Mouse (Mus musculus) embryonic facial prominence, embryonic 11.5 days (tissue): Measurements from ENCODE around the gene Gpr176. TPM values are rescaled to one million over a fixed set of nuclear protein-coding genes. Genes with fewer than 3 reads are reported as not detected.

Source experiments
- ATAC-seq: fragments of 200-750 bp; cut with Nextera tagmentation; replicated peaks from 2 replicates; pipeline ENCODE4 v1.8.0; 2017; ENCODE audit warnings: low read depth; ENCODE audit not compliant: insufficient number of reproducible peaks, low FRiP score, low TSS enrichment
- DNase-seq: peaks from one replicate; pipeline ENCODE4 v3.0.0-alpha.2; 2015; ENCODE audit warnings: low spot score
- H3K27ac ChIP-seq: fragments of 300-500 bp; sonication (generic); replicated peaks from 2 replicates; pipeline ENCODE4 v1.5.1; 2014; ENCODE audit warnings: mild to moderate bottlenecking, low read depth, low read length, control low read depth
- H3K27me3 ChIP-seq: fragments of 300-500 bp; sonication (generic); 2 replicates; pipeline ENCODE4 v1.6.1; 2014; ENCODE audit warnings: mild to moderate bottlenecking, low read length, moderate library complexity, mixed read lengths; ENCODE audit not compliant: control insufficient read depth, insufficient read depth
- H3K36me3 ChIP-seq: fragments of 300-500 bp; sonication (generic); replicated peaks from 2 replicates; pipeline ENCODE4 v1.6.1; 2014; ENCODE audit warnings: low read depth, mild to moderate bottlenecking, low read length, moderate library complexity, mixed read lengths; ENCODE audit not compliant: control insufficient read depth, insufficient read depth
- H3K4me1 ChIP-seq: fragments of 300-500 bp; sonication (generic); 2 replicates; pipeline ENCODE4 v1.6.1; 2014; ENCODE audit warnings: low read length, mixed read lengths; ENCODE audit not compliant: control insufficient read depth, insufficient read depth
- H3K4me2 ChIP-seq: fragments of 300-500 bp; sonication (generic); 2 replicates; pipeline ENCODE4 v1.6.1; 2014; ENCODE audit warnings: low read depth, mild to moderate bottlenecking, control low read depth, low read length, moderate library complexity
- H3K4me3 ChIP-seq: fragments of 300-500 bp; sonication (generic); 2 replicates; pipeline ENCODE4 v1.5.1; 2014; ENCODE audit warnings: low read depth, low read length, control low read depth
- H3K9ac ChIP-seq: fragments of 300-500 bp; sonication (generic); replicated peaks from 2 replicates; pipeline ENCODE4 v1.6.1; 2014; ENCODE audit warnings: mild to moderate bottlenecking, control low read depth, low read length
- H3K9me3 ChIP-seq: fragments of 300-500 bp; sonication (generic); replicated peaks from 2 replicates; pipeline ENCODE4 v1.6.1; 2016; ENCODE audit warnings: mild to moderate bottlenecking, low read length, inconsistent platforms, mixed read lengths; ENCODE audit not compliant: control insufficient read depth
- WGBS: fragments of 180-500 bp; shearing (Covaris S2); extraction: QIAGEN DNeasy Blood & Tissue Kit; methylation state at CpG from one replicate; pipeline ENCODE4 v1.1.7; 2014; 5-methylcytosine and 5-hydroxymethylcytosine counted together
- polyA plus RNA-seq: library from polyadenylated mRNA; unstranded; fragments of >200 nt; fragmentation: Nextera tagmentation; extraction: Ambion mirVana; gene quantifications from 2 replicates; pipeline ENCODE4 v1.2.1, GENCODE M21; 2014

Gpr176 gene
- polyA plus RNA-seq, 1 experiment from 2014 or later = 0.34 TPM

GRCm38 (mm10) chr2:118306966-118307365 is 66.3 kb downstream of the Gpr176 start:
- no peaks in the 10 kb centered on the region for H3K36me3 ChIP-seq
- no peaks in the 10 kb centered on the region for H3K4me1 ChIP-seq
- no peak overlapping the region for H3K4me3 ChIP-seq
- no peaks in the 10 kb centered on the region for H3K9me3 ChIP-seq
- ATAC-seq (no peak), DNase-seq (no peak)
- H3K27me3 ChIP-seq = no peaks in the 10 kb centered on the region
- H3K9ac ChIP-seq = no peak overlapping the region
- H3K4me2 ChIP-seq = no peak overlapping the region
- WGBS = 79% methylated on average over 2 of the region's 2 CpGs
- H3K27ac ChIP-seq = no peak overlapping the region

GRCm38 (mm10) chr2:118306522-118306895 is 66.7 kb downstream of the Gpr176 start:
- no peaks in the 10 kb centered on the region for H3K36me3 ChIP-seq
- no peak overlapping the region for H3K27ac ChIP-seq
- 66% methylated on average over 3 of the region's 3 CpGs for WGBS
- H3K4me1 ChIP-seq = no peaks in the 10 kb centered on the region
- DNase-seq (no peak), ATAC-seq (no peak)
- H3K9me3 ChIP-seq = no peaks in the 10 kb centered on the region
- no peak overlapping the region for H3K9ac ChIP-seq
- H3K4me3 ChIP-seq = no peak overlapping the region
- H3K4me2 ChIP-seq = no peak overlapping the region
- H3K27me3 ChIP-seq = no peaks in the 10 kb centered on the region

GRCm38 (mm10) chr2:118305827-118306521 is 67.2 kb downstream of the Gpr176 start:
- H3K9ac ChIP-seq = no peak overlapping the region
- no peaks in the 10 kb centered on the region for H3K9me3 ChIP-seq
- 69% methylated on average over 7 of the region's 7 CpGs for WGBS
- H3K4me1 ChIP-seq = no peaks in the 10 kb centered on the region
- ATAC-seq = no peak
- no peak for DNase-seq
- H3K4me3 ChIP-seq = no peak overlapping the region
- H3K4me2 ChIP-seq = no peak overlapping the region
- H3K27ac ChIP-seq = no peak overlapping the region
- H3K36me3 ChIP-seq = no peaks in the 10 kb centered on the region
- no peaks in the 10 kb centered on the region for H3K27me3 ChIP-seq

GRCm38 (mm10) chr2:118303456-118303855 is 69.8 kb downstream of the Gpr176 start:
- WGBS = 80% methylated on average over 4 of the region's 4 CpGs
- Histone ChIP-seq H3K4me1 (no peaks in the 10 kb centered on the region), H3K36me3 (no peaks in the 10 kb centered on the region), H3K9ac (no peak overlapping the region), H3K4me3 (no peak overlapping the region), H3K27ac (no peak overlapping the region), H3K9me3 (no peaks in the 10 kb centered on the region), H3K27me3 (no peaks in the 10 kb centered on the region), H3K4me2 (no peak overlapping the region)
- DNase-seq (no peak), ATAC-seq (no peak)

GRCm38 (mm10) chr2:118301656-118302055 is 71.6 kb downstream of the Gpr176 start:
- H3K4me3 ChIP-seq = no peak overlapping the region
- WGBS = 76% methylated on average over 2 of the region's 2 CpGs
- no peaks in the 10 kb centered on the region for H3K36me3 ChIP-seq

GRCm38 (mm10) chr2:118301041-118301545 is 72.1 kb downstream of the Gpr176 start:
- Histone ChIP-seq H3K27ac (no peak overlapping the region), H3K9ac (no peak overlapping the region), H3K4me1 (no peaks in the 10 kb centered on the region), H3K27me3 (no peaks in the 10 kb centered on the region), H3K9me3 (no peaks in the 10 kb centered on the region), H3K36me3 (no peaks in the 10 kb centered on the region), H3K4me2 (no peak overlapping the region), H3K4me3 (no peak overlapping the region)
- 79% methylated on average over 8 of the region's 8 CpGs for WGBS
- ATAC-seq (no peak), DNase-seq (no peak)

More at GRCm38 (mm10) chr2:118301656-118302055, 71.6 kb downstream of the Gpr176 start:
- no peaks in the 10 kb centered on the region for H3K27me3 ChIP-seq
- no peak overlapping the region for H3K9ac ChIP-seq
- no peak overlapping the region for H3K27ac ChIP-seq
- H3K9me3 ChIP-seq = no peaks in the 10 kb centered on the region
- ATAC-seq (no peak), DNase-seq (no peak)
- H3K4me2 ChIP-seq = no peak overlapping the region
- H3K4me1 ChIP-seq = no peaks in the 10 kb centered on the region

GRCm38 (mm10) chr2:118299981-118300380 is 73.2 kb downstream of the Gpr176 start:
- no peak for ATAC-seq

GRCm38 (mm10) chr2:118298601-118299000 is 74.6 kb downstream of the Gpr176 start:
- Histone ChIP-seq H3K9me3 (no peaks in the 10 kb centered on the region), H3K36me3 (no peaks in the 10 kb centered on the region), H3K4me2 (no peak overlapping the region), H3K4me1 (no peaks in the 10 kb centered on the region), H3K27ac (no peak overlapping the region), H3K27me3 (no peaks in the 10 kb centered on the region), H3K4me3 (no peak overlapping the region), H3K9ac (no peak overlapping the region)
- no peak for ATAC-seq
- no peak for DNase-seq
- 75% methylated on average over 4 of the region's 4 CpGs for WGBS

More at GRCm38 (mm10) chr2:118299981-118300380, 73.2 kb downstream of the Gpr176 start:
- no peaks in the 10 kb centered on the region for H3K4me1 ChIP-seq
- H3K9me3 ChIP-seq = no peaks in the 10 kb centered on the region
- no peak overlapping the region for H3K27ac ChIP-seq
- DNase-seq = no peak
- no peak overlapping the region for H3K4me3 ChIP-seq
- no peaks in the 10 kb centered on the region for H3K36me3 ChIP-seq
- WGBS = 90% methylated on average over 2 of the region's 2 CpGs
- H3K4me2 ChIP-seq = no peak overlapping the region
- H3K9ac ChIP-seq = no peak overlapping the region
- H3K27me3 ChIP-seq = no peaks in the 10 kb centered on the region
